Mouse (Mus musculus): ENCODE data around the gene Pparg. TPM values are rescaled to one million over a fixed set of nuclear protein-coding genes. Genes with fewer than 3 reads are reported as not detected.
A peak's percentile ranks its signal among the peaks of the same experiment; 100 is the strongest.

Gene Pparg
- 5.2 and 10.9 TPM in 2 replicates for polyA plus RNA-seq (2012; rRNA removed)

- peaks cover 2% of the 10 kb centered on the region; the same call in 1 of the 2 replicates for H3K27me3 ChIP-seq (ENCODE audit: control insufficient read depth, insufficient read depth, low read length)
- peak within 1 kb of the TSS; percentile 22; the same call in 1 of the 2 replicates for H3K27ac ChIP-seq (ENCODE audit: insufficient read depth, low read depth, low read length)
- peak within 1 kb of the TSS; percentile 80 for H3K4me3 ChIP-seq (ENCODE audit: low read depth, low read length)
- TF ChIP-seq CTCF (IDR thresholded peaks at IDR 0.05; ENCODE audit: extremely low read depth, insufficient read length, insufficient replicate concordance, low read depth, low read length) (peak; percentile 45; the same call in 1 of the 2 replicates), POLR2A (IDR thresholded peaks at IDR 0.05; ENCODE audit: low read depth, low read length) (0 out of 2 replicates have a peak, but pooled peaks have one; percentile 24)
- H3K36me3 ChIP-seq (ENCODE audit: control insufficient read depth, insufficient read depth, low read length), result no peaks in the 10 kb centered on the region
- WGBS, result 1% methylated on average over 76 of the region's 76 CpGs
- no peaks in the 10 kb centered on the region for H3K4me1 ChIP-seq (ENCODE audit: control insufficient read depth, insufficient read depth, insufficient read length, low read length)
Measured at GRCm38 (mm10) chr6:115360776-115361605, at the start of gene Pparg. Gene Pparg, plus strand, starts transcription at chr6:115360951.

GRCm38 (mm10) chr6:115312780-115313179, 48.0 kb upstream of the Pparg start:
- H3K36me3 ChIP-seq (ENCODE audit: control insufficient read depth, insufficient read depth, low read length), result no peaks in the 10 kb centered on the region
- H3K27ac ChIP-seq (ENCODE audit: insufficient read depth, low read depth, low read length), result no peak overlapping the region
- TF ChIP-seq POLR2A (IDR thresholded peaks at IDR 0.05; ENCODE audit: low read depth, low read length) (no peak), CTCF (IDR thresholded peaks at IDR 0.05; ENCODE audit: extremely low read depth, insufficient read length, insufficient replicate concordance, low read depth, low read length) (no peak)
- H3K4me1 ChIP-seq (ENCODE audit: control insufficient read depth, insufficient read depth, insufficient read length, low read length), result peaks cover 9% of the 10 kb centered on the region; the same call in 1 of the 2 replicates
- H3K27me3 ChIP-seq (ENCODE audit: control insufficient read depth, insufficient read depth, low read length), result no peaks in the 10 kb centered on the region
- H3K4me3 ChIP-seq (ENCODE audit: low read depth, low read length), result peak overlapping the region; percentile 4; the same call in 1 of the 2 replicates
- 60% methylated on average over 12 of the region's 12 CpGs for WGBS

- H3K4me3 ChIP-seq (ENCODE audit: low read depth, low read length), result no peak overlapping the region
- no peaks in the 10 kb centered on the region for H3K27me3 ChIP-seq (ENCODE audit: control insufficient read depth, insufficient read depth, low read length)
- no peaks in the 10 kb centered on the region for H3K36me3 ChIP-seq (ENCODE audit: control insufficient read depth, insufficient read depth, low read length)
- 29% methylated on average over 9 of the region's 9 CpGs for WGBS
- H3K4me1 ChIP-seq (ENCODE audit: control insufficient read depth, insufficient read depth, insufficient read length, low read length), result peaks cover 9% of the 10 kb centered on the region; the same call in 1 of the 2 replicates
- H3K27ac ChIP-seq (ENCODE audit: insufficient read depth, low read depth, low read length), result no peak overlapping the region
- TF ChIP-seq CTCF (IDR thresholded peaks at IDR 0.05; ENCODE audit: extremely low read depth, insufficient read length, insufficient replicate concordance, low read depth, low read length) (no peak), POLR2A (IDR thresholded peaks at IDR 0.05; ENCODE audit: low read depth, low read length) (no peak)
Measured at GRCm38 (mm10) chr6:115313235-115313738, 47.5 kb upstream of the Pparg start.

GRCm38 (mm10) chr6:115313910-115314309, 46.8 kb upstream of the Pparg start:
- 16% methylated on average over 7 of the region's 7 CpGs for WGBS
- Histone ChIP-seq H3K27ac (ENCODE audit: insufficient read depth, low read depth, low read length) (no peak overlapping the region), H3K4me1 (ENCODE audit: control insufficient read depth, insufficient read depth, insufficient read length, low read length) (peaks cover 9% of the 10 kb centered on the region; the same call in 1 of the 2 replicates), H3K36me3 (ENCODE audit: control insufficient read depth, insufficient read depth, low read length) (no peaks in the 10 kb centered on the region), H3K27me3 (ENCODE audit: control insufficient read depth, insufficient read depth, low read length) (no peaks in the 10 kb centered on the region), H3K4me3 (ENCODE audit: low read depth, low read length) (no peak overlapping the region)
- TF ChIP-seq POLR2A (IDR thresholded peaks at IDR 0.05; ENCODE audit: low read depth, low read length), result no peak

- 27% methylated on average over 4 of the region's 4 CpGs for WGBS
- H3K4me3 ChIP-seq (ENCODE audit: low read depth, low read length), result no peak overlapping the region
- peaks cover 9% of the 10 kb centered on the region; the same call in 1 of the 2 replicates for H3K4me1 ChIP-seq (ENCODE audit: control insufficient read depth, insufficient read depth, insufficient read length, low read length)
- no peak overlapping the region for H3K27ac ChIP-seq (ENCODE audit: insufficient read depth, low read depth, low read length)
- no peaks in the 10 kb centered on the region for H3K36me3 ChIP-seq (ENCODE audit: control insufficient read depth, insufficient read depth, low read length)
- TF ChIP-seq POLR2A (IDR thresholded peaks at IDR 0.05; ENCODE audit: low read depth, low read length) (no peak), CTCF (IDR thresholded peaks at IDR 0.05; ENCODE audit: extremely low read depth, insufficient read length, insufficient replicate concordance, low read depth, low read length) (no peak)
- H3K27me3 ChIP-seq (ENCODE audit: control insufficient read depth, insufficient read depth, low read length), result no peaks in the 10 kb centered on the region
Measured at GRCm38 (mm10) chr6:115315770-115316169, 45.0 kb upstream of the Pparg start.

GRCm38 (mm10) chr6:115316811-115317221, 43.9 kb upstream of the Pparg start:
- 68% methylated on average over 11 of the region's 11 CpGs for WGBS

GRCm38 (mm10) chr6:115318811-115319210, 41.9 kb upstream of the Pparg start:
- no peak for TF ChIP-seq CTCF (IDR thresholded peaks at IDR 0.05; ENCODE audit: extremely low read depth, insufficient read length, insufficient replicate concordance, low read depth, low read length)
- no peak for TF ChIP-seq POLR2A (IDR thresholded peaks at IDR 0.05; ENCODE audit: low read depth, low read length)
- 63% methylated on average over 6 of the region's 6 CpGs for WGBS
- Histone ChIP-seq H3K27ac (ENCODE audit: insufficient read depth, low read depth, low read length) (no peak overlapping the region), H3K36me3 (ENCODE audit: control insufficient read depth, insufficient read depth, low read length) (no peaks in the 10 kb centered on the region), H3K4me3 (ENCODE audit: low read depth, low read length) (no peak overlapping the region), H3K27me3 (ENCODE audit: control insufficient read depth, insufficient read depth, low read length) (no peaks in the 10 kb centered on the region), H3K4me1 (ENCODE audit: control insufficient read depth, insufficient read depth, insufficient read length, low read length) (peaks cover 2% of the 10 kb centered on the region; the same call in 1 of the 2 replicates)

More at GRCm38 (mm10) chr6:115316811-115317221, 43.9 kb upstream of the Pparg start:
- H3K4me3 ChIP-seq (ENCODE audit: low read depth, low read length), result no peak overlapping the region
- no peak overlapping the region for H3K27ac ChIP-seq (ENCODE audit: insufficient read depth, low read depth, low read length)
- peaks cover 9% of the 10 kb centered on the region; the same call in 1 of the 2 replicates for H3K4me1 ChIP-seq (ENCODE audit: control insufficient read depth, insufficient read depth, insufficient read length, low read length)
- TF ChIP-seq CTCF (IDR thresholded peaks at IDR 0.05; ENCODE audit: extremely low read depth, insufficient read length, insufficient replicate concordance, low read depth, low read length) (no peak), POLR2A (IDR thresholded peaks at IDR 0.05; ENCODE audit: low read depth, low read length) (no peak)
- no peaks in the 10 kb centered on the region for H3K27me3 ChIP-seq (ENCODE audit: control insufficient read depth, insufficient read depth, low read length)
- no peaks in the 10 kb centered on the region for H3K36me3 ChIP-seq (ENCODE audit: control insufficient read depth, insufficient read depth, low read length)

All from small intestine, adult 2 months (tissue).